8 mouse cellular contexts compared by ENCODE assay signal in genomic region chr8:94870474-94871107, GRCm38 (mm10). TPM values are rescaled to one million over a fixed set of nuclear protein-coding genes. Genes with fewer than 3 reads are reported as not detected.
A peak's percentile ranks its signal among the peaks of the same experiment; 100 is the strongest.
DNase-seq lines count a peak whose midpoint lies in the region; ATAC-seq lines count a peak whose summit lies in the region.

No protein-coding gene starts in this region.

- peaks cover 43% of the 10 kb centered on the region for H3K36me3 ChIP-seq in heart, embryonic 12.5 days
- peaks cover 28% of the 10 kb centered on the region for H3K36me3 ChIP-seq in heart, embryonic 14.5 days (ENCODE audit: control insufficient read depth, insufficient read depth, low read length)

- no peak for DNase-seq in heart, postnatal 25 days (ENCODE audit: low spot score)
- peak; percentile 63 for DNase-seq in cerebellum, adult 9-11 months
- peak; percentile 69 to 78 for DNase-seq in layer of hippocampus, postnatal 10 days (ENCODE audit: low spot score in 2 of 2)
- DNase-seq in lung, postnatal 36 days, result peak; percentile 18
- DNase-seq in right cerebral cortex, postnatal 10 days (ENCODE audit: low spot score in 2 of 2), result peak; percentile 84 to 88
- DNase-seq in adrenal gland, postnatal 25 days, result no peak

- no peaks in the 10 kb centered on the region for H3K27me3 ChIP-seq in heart, embryonic 12.5 days (replicated peaks)
- no peaks in the 10 kb centered on the region for H3K27me3 ChIP-seq in heart, embryonic 14.5 days (ENCODE audit: control insufficient read depth, insufficient read depth, low read length)

- H3K27ac ChIP-seq in heart, embryonic 12.5 days (ENCODE audit: poor library complexity, severe bottlenecking), result peak overlapping the region; percentile 55; the same call in 1 of the 2 replicates
- peak overlapping the region in 1 of 2 experiments; percentile 17; a peak in 1 of 4 replicates for H3K27ac ChIP-seq in heart, embryonic 14.5 days (replicated peaks in 1 of 2; ENCODE audit: control insufficient read depth in 1 of 2, insufficient read depth in 1 of 2, low read depth in 2 of 2, low read length in 2 of 2)

- peak overlapping the region; percentile 90 for H3K4me2 ChIP-seq in heart, embryonic 12.5 days
- H3K4me2 ChIP-seq in heart, embryonic 14.5 days (ENCODE audit: low read length), result peak overlapping the region; percentile 71

- intact Hi-C loops in heart, postnatal 25 days (cut with DNase I), result loop anchor here (1.0 kb wide), 1 partner anchor 35 kb away; no protein-coding TSS in a partner anchor

- peaks cover 82% of the 10 kb centered on the region for H3K4me1 ChIP-seq in heart, embryonic 12.5 days (replicated peaks)
- peaks cover 40 to 60% of the 10 kb centered on the region in 2 experiments for H3K4me1 ChIP-seq in heart, embryonic 14.5 days (ENCODE audit: control insufficient read depth in 2 of 2, insufficient read depth in 2 of 2, low read length in 2 of 2)

- H3K4me3 ChIP-seq in heart, embryonic 12.5 days, result peak overlapping the region; percentile 44
- peak overlapping the region; percentile 36 to 42 for H3K4me3 ChIP-seq in heart, embryonic 14.5 days (ENCODE audit: control insufficient read depth in 1 of 2, insufficient read depth in 1 of 2, low read depth in 1 of 2, low read length in 2 of 2)

- H3K9me3 ChIP-seq in heart, embryonic 12.5 days (replicated peaks), result no peaks in the 10 kb centered on the region
- no peaks in the 10 kb centered on the region for H3K9me3 ChIP-seq in heart, embryonic 14.5 days (ENCODE audit: control insufficient read depth, low read length)

- 18% methylated on average over 22 of the region's 22 CpGs for WGBS in heart, embryonic 12.5 days
- WGBS in heart, embryonic 14.5 days, result 19% methylated on average over 22 of the region's 22 CpGs

- H3K9ac ChIP-seq in heart, embryonic 12.5 days, result peak overlapping the region; percentile 57
- H3K9ac ChIP-seq in heart, embryonic 14.5 days (ENCODE audit: low read length), result peak overlapping the region; percentile 57

- 0 out of 2 replicates have a peak, but pooled peaks have one; percentile 1 for ATAC-seq in heart, embryonic 12.5 days (ENCODE audit: insufficient number of reproducible peaks, low FRiP score)
- no peak for ATAC-seq in heart, embryonic 14.5 days (ENCODE audit: insufficient number of reproducible peaks, insufficient read depth, low FRiP score, low read depth)

RNA-seq across cellular contexts. Expression of gene Dok4, which starts 5.5 kb away (rescaled TPM):
- 53.3 and 54.2 TPM in 2 replicates for polyA plus RNA-seq in heart, embryonic 12.5 days (2016; fragmentation: Nextera tagmentation; extraction: Ambion mirVana)
- 10 to 100 TPM; 17.5 to 21.4 TPM for total RNA-seq in heart, postnatal 25 days (2021)
- 27.8 and 28.2 TPM in 2 replicates for polyA plus RNA-seq in heart, embryonic 14.5 days (2014; fragmentation: Nextera tagmentation; extraction: Ambion mirVana)
- 10 to 100 TPM; 75.5 to 81.2 TPM for total RNA-seq in layer of hippocampus, postnatal 10 days (2021)
- total RNA-seq in adrenal gland, postnatal 25 days (2021), result 8.8 and 15.3 TPM in 2 replicates

RNA-seq across cellular contexts. Expression of gene Polr2c, which starts 13.3 kb away (rescaled TPM):
- 122 and 126 TPM in 2 replicates for polyA plus RNA-seq in heart, embryonic 12.5 days (2016; fragmentation: Nextera tagmentation; extraction: Ambion mirVana)
- total RNA-seq in heart, postnatal 25 days (2021), result 10 to 100 TPM; 57.5 to 64.3 TPM
- 126 and 129 TPM in 2 replicates for polyA plus RNA-seq in heart, embryonic 14.5 days (2014; fragmentation: Nextera tagmentation; extraction: Ambion mirVana)
- 10 to 100 TPM; 52.8 to 58.3 TPM for total RNA-seq in layer of hippocampus, postnatal 10 days (2021)
- total RNA-seq in adrenal gland, postnatal 25 days (2021), result 62.1 and 66.2 TPM in 2 replicates

RNA-seq across cellular contexts. Expression of gene Ciapin1, which starts 32.4 kb away (rescaled TPM):
- polyA plus RNA-seq in heart, embryonic 12.5 days (2016; fragmentation: Nextera tagmentation; extraction: Ambion mirVana), result 102 and 109 TPM in 2 replicates
- total RNA-seq in heart, postnatal 25 days (2021), result 10 to 100 TPM; 73.7 to 80.1 TPM
- polyA plus RNA-seq in heart, embryonic 14.5 days (2014; fragmentation: Nextera tagmentation; extraction: Ambion mirVana), result 72.7 and 80.2 TPM in 2 replicates
- total RNA-seq in layer of hippocampus, postnatal 10 days (2021), result 10 to 100 TPM; 73.4 to 95.8 TPM
- 112 and 175 TPM in 2 replicates for total RNA-seq in adrenal gland, postnatal 25 days (2021)

RNA-seq across cellular contexts. Expression of gene Coq9, which starts 32.5 kb away (rescaled TPM):
- 118 and 121 TPM in 2 replicates for polyA plus RNA-seq in heart, embryonic 12.5 days (2016; fragmentation: Nextera tagmentation; extraction: Ambion mirVana)
- total RNA-seq in heart, postnatal 25 days (2021), result 100 to 1,000 TPM; 542 TPM
- polyA plus RNA-seq in heart, embryonic 14.5 days (2014; fragmentation: Nextera tagmentation; extraction: Ambion mirVana), result 175 and 181 TPM in 2 replicates
- total RNA-seq in layer of hippocampus, postnatal 10 days (2021), result 10 to 100 TPM; 66.3 to 76.9 TPM
- 199 and 209 TPM in 2 replicates for total RNA-seq in adrenal gland, postnatal 25 days (2021)

RNA-seq across cellular contexts. Expression of gene Ccdc102a, which starts 47.3 kb away (rescaled TPM):
- polyA plus RNA-seq in heart, embryonic 12.5 days (2016; fragmentation: Nextera tagmentation; extraction: Ambion mirVana), result 26.2 and 28.2 TPM in 2 replicates
- total RNA-seq in heart, postnatal 25 days (2021), result 1 to 10 TPM; 6.3 to 7.2 TPM
- polyA plus RNA-seq in heart, embryonic 14.5 days (2014; fragmentation: Nextera tagmentation; extraction: Ambion mirVana), result 20.8 and 25.8 TPM in 2 replicates
- 1 to 10 TPM; 4.0 to 4.2 TPM for total RNA-seq in layer of hippocampus, postnatal 10 days (2021)
- total RNA-seq in adrenal gland, postnatal 25 days (2021), result 7.7 and 8.8 TPM in 2 replicates

Comparison
In these comparisons a context has a peak if more than half of its experiments do, and no peak if none do; other contexts are left out.
1. DNase-seq: peak in cerebellum, adult 9-11 months (single experiment), layer of hippocampus, postnatal 10 days (2 of 2), lung, postnatal 36 days (single experiment) and right cerebral cortex, postnatal 10 days (2 of 2); none in heart, postnatal 25 days (single experiment) and adrenal gland, postnatal 25 days (single experiment).